Mouse (Mus musculus): ENCODE data around the gene Klc1. TPM values are rescaled to one million over a fixed set of nuclear protein-coding genes. Genes with fewer than 3 reads are reported as not detected.
A peak's percentile ranks its signal among the peaks of the same experiment; 100 is the strongest.

Klc1 gene
- polyA plus RNA-seq, 1 experiment, result 103 TPM

GRCm38 (mm10) chr12:111766313-111767236 is 7.9 kb downstream of the Klc1 start:
- H3K4me1 ChIP-seq (ENCODE audit: control insufficient read depth, insufficient read depth, low read length), result peaks cover 27% of the 10 kb centered on the region
- TF ChIP-seq POLR2A (IDR thresholded peaks at IDR 0.05; ENCODE audit: low read depth, low read length) (no peak), CTCF (IDR thresholded peaks at IDR 0.05; ENCODE audit: borderline replicate concordance, insufficient read depth, low read length) (no peak)
- H3K27ac ChIP-seq (ENCODE audit: insufficient read depth, low read length), result no peak overlapping the region
- no peak overlapping the region for H3K4me3 ChIP-seq (ENCODE audit: insufficient read depth, low read length)

- Histone ChIP-seq H3K4me1 (ENCODE audit: control insufficient read depth, insufficient read depth, low read length) (peaks cover 20% of the 10 kb centered on the region), H3K27ac (ENCODE audit: insufficient read depth, low read length) (peak overlapping the region; percentile 71), H3K4me3 (ENCODE audit: insufficient read depth, low read length) (no peak overlapping the region)
- no peak for TF ChIP-seq POLR2A (IDR thresholded peaks at IDR 0.05; ENCODE audit: low read depth, low read length)
- no peak for TF ChIP-seq CTCF (IDR thresholded peaks at IDR 0.05; ENCODE audit: borderline replicate concordance, insufficient read depth, low read length)
Measured at GRCm38 (mm10) chr12:111768322-111768928, 9.8 kb downstream of the Klc1 start.

- peaks cover 20% of the 10 kb centered on the region for H3K4me1 ChIP-seq (ENCODE audit: control insufficient read depth, insufficient read depth, low read length)
- TF ChIP-seq POLR2A (IDR thresholded peaks at IDR 0.05; ENCODE audit: low read depth, low read length) (no peak), CTCF (IDR thresholded peaks at IDR 0.05; ENCODE audit: borderline replicate concordance, insufficient read depth, low read length) (no peak)
- H3K27ac ChIP-seq (ENCODE audit: insufficient read depth, low read length), result no peak overlapping the region
- no peak overlapping the region for H3K4me3 ChIP-seq (ENCODE audit: insufficient read depth, low read length)
Measured at GRCm38 (mm10) chr12:111769306-111769705, 10.7 kb downstream of the Klc1 start.

- H3K4me3 ChIP-seq (ENCODE audit: insufficient read depth, low read length), result no peak overlapping the region
- no peak overlapping the region for H3K27ac ChIP-seq (ENCODE audit: insufficient read depth, low read length)
- peaks cover 20% of the 10 kb centered on the region for H3K4me1 ChIP-seq (ENCODE audit: control insufficient read depth, insufficient read depth, low read length)
- TF ChIP-seq POLR2A (IDR thresholded peaks at IDR 0.05; ENCODE audit: low read depth, low read length) (no peak), CTCF (IDR thresholded peaks at IDR 0.05; ENCODE audit: borderline replicate concordance, insufficient read depth, low read length) (no peak)
Measured at GRCm38 (mm10) chr12:111769816-111770577, 11.3 kb downstream of the Klc1 start.

GRCm38 (mm10) chr12:111770651-111771050 is 12.0 kb downstream of the Klc1 start:
- Histone ChIP-seq H3K27ac (ENCODE audit: insufficient read depth, low read length) (no peak overlapping the region), H3K4me1 (ENCODE audit: control insufficient read depth, insufficient read depth, low read length) (peaks cover 18% of the 10 kb centered on the region), H3K4me3 (ENCODE audit: insufficient read depth, low read length) (no peak overlapping the region)
- TF ChIP-seq POLR2A (IDR thresholded peaks at IDR 0.05; ENCODE audit: low read depth, low read length) (no peak), CTCF (IDR thresholded peaks at IDR 0.05; ENCODE audit: borderline replicate concordance, insufficient read depth, low read length) (no peak)

- Histone ChIP-seq H3K4me1 (ENCODE audit: control insufficient read depth, insufficient read depth, low read length) (no peaks in the 10 kb centered on the region), H3K4me3 (ENCODE audit: insufficient read depth, low read length) (no peak overlapping the region), H3K27ac (ENCODE audit: insufficient read depth, low read length) (no peak overlapping the region)
- TF ChIP-seq POLR2A (IDR thresholded peaks at IDR 0.05; ENCODE audit: low read depth, low read length) (no peak), CTCF (IDR thresholded peaks at IDR 0.05; ENCODE audit: borderline replicate concordance, insufficient read depth, low read length) (no peak)
Measured at GRCm38 (mm10) chr12:111774156-111774555, 15.5 kb downstream of the Klc1 start.

- TF ChIP-seq CTCF (IDR thresholded peaks at IDR 0.05; ENCODE audit: borderline replicate concordance, insufficient read depth, low read length), result no peak
- no peak for TF ChIP-seq POLR2A (IDR thresholded peaks at IDR 0.05; ENCODE audit: low read depth, low read length)
- Histone ChIP-seq H3K27ac (ENCODE audit: insufficient read depth, low read length) (no peak overlapping the region), H3K4me3 (ENCODE audit: insufficient read depth, low read length) (no peak overlapping the region), H3K4me1 (ENCODE audit: control insufficient read depth, insufficient read depth, low read length) (no peaks in the 10 kb centered on the region)
Measured at GRCm38 (mm10) chr12:111774845-111775244, 16.2 kb downstream of the Klc1 start.

- no peak overlapping the region for H3K4me3 ChIP-seq (ENCODE audit: insufficient read depth, low read length)
- H3K27ac ChIP-seq (ENCODE audit: insufficient read depth, low read length), result no peak overlapping the region
- H3K4me1 ChIP-seq (ENCODE audit: control insufficient read depth, insufficient read depth, low read length), result no peaks in the 10 kb centered on the region
- no peak for TF ChIP-seq CTCF (IDR thresholded peaks at IDR 0.05; ENCODE audit: borderline replicate concordance, insufficient read depth, low read length)
- no peak for TF ChIP-seq POLR2A (IDR thresholded peaks at IDR 0.05; ENCODE audit: low read depth, low read length)
Measured at GRCm38 (mm10) chr12:111777919-111778318, 19.3 kb downstream of the Klc1 start.

- Histone ChIP-seq H3K4me3 (ENCODE audit: insufficient read depth, low read length) (no peak overlapping the region), H3K27ac (ENCODE audit: insufficient read depth, low read length) (no peak overlapping the region), H3K4me1 (ENCODE audit: control insufficient read depth, insufficient read depth, low read length) (no peaks in the 10 kb centered on the region)
Measured at GRCm38 (mm10) chr12:111779544-111779943, 20.9 kb downstream of the Klc1 start.

More at GRCm38 (mm10) chr12:111779544-111779943, 20.9 kb downstream of the Klc1 start:
- peak; percentile 33; the same call in 1 of the 2 replicates for TF ChIP-seq CTCF (IDR thresholded peaks at IDR 0.05; ENCODE audit: borderline replicate concordance, insufficient read depth, low read length)
- TF ChIP-seq POLR2A (IDR thresholded peaks at IDR 0.05; ENCODE audit: low read depth, low read length), result no peak

Data from embryonic fibroblast, embryonic 13.5 days (primary cell).